Mouse (Mus musculus) yolk sac, embryonic 10.5 days (tissue): Measurements from ENCODE around the gene Prr11.

Experiments used
- DNase-seq: peaks from one replicate; pipeline ENCODE4 v3.0.0-alpha.2; 2017; ENCODE audit warnings: low spot score

Gene Prr11

DNA sequence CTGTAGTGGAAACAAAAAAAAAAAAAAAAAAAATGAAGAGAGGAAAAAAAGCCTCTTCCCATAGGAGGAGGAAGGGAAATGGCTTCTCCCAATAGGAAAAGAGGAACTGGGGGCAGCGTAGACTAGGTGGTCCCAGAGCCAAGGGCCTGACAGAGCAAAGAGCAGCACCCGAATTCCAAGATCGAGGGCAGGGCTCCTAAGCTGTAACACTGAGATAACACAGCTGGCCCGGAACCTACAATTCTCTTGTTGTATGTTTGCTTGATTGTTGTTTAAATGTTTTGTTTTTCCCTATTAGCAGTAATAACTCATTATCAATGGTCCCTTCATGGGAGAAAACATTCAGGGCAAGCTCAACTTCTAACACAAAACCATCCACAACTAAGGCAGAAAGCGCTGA lies 61.5 kb downstream of the Prr11 start:
- no peak for DNase-seq

GRCm38 (mm10) chr11:87043052-87043451 lies 65.5 kb downstream of the Prr11 start:
- DNase-seq, result no peak

GRCm38 (mm10) chr11:87039307-87039963 lies 69.1 kb downstream of the Prr11 start:
- DNase-seq, result no peak
